Mouse (Mus musculus) adrenal gland, postnatal 36 days (tissue): ENCODE measurements around the gene Gm16181. TPM values are rescaled to one million over a fixed set of nuclear protein-coding genes. Genes with fewer than 3 reads are reported as not detected.

Experiments
- DNase-seq, 2 experiments: peaks; one replicate each; pipeline ENCODE4 v3.0.0; 2021; ENCODE audit warnings: mixed read lengths in 1 of 2
- total RNA-seq, 2 experiments: library from RNA; stranded (reverse); gene quantifications; 2 replicates each; pipeline ENCODE4 v1.2.3; 2021

Gene Gm16181
- total RNA-seq, 2 experiments from 2014 or later: not detected

GRCm38 (mm10) chr17:35195631-35196320, 24.9 kb upstream of the Gm16181 start:
- peak; percentile 88 to 92 for DNase-seq

- no peak for DNase-seq
These were observed 24.4 kb upstream of the Gm16181 start for GRCm38 (mm10) chr17:35196321-35196641.

- no peak for DNase-seq
These were observed 23.5 kb upstream of the Gm16181 start for GRCm38 (mm10) chr17:35197126-35197525.

GRCm38 (mm10) chr17:35198029-35198428, 22.6 kb upstream of the Gm16181 start:
- no peak for DNase-seq

GRCm38 (mm10) chr17:35198946-35199345, 21.7 kb upstream of the Gm16181 start:
- DNase-seq: no peak

GRCm38 (mm10) chr17:35200398-35200797, 20.2 kb upstream of the Gm16181 start:
- DNase-seq: no peak

- DNase-seq: no peak
These were observed 19.5 kb upstream of the Gm16181 start for GRCm38 (mm10) chr17:35201128-35201527.

- peak; percentile 51 to 69 for DNase-seq
These were observed 18.8 kb upstream of the Gm16181 start, which contains the start of gene Tnf for GRCm38 (mm10) chr17:35201787-35202186. Gene Tnf, minus strand, starts transcription at chr17:35202007.

GRCm38 (mm10) chr17:35202442-35202841, 18.2 kb upstream of the Gm16181 start:
- DNase-seq: no peak

GRCm38 (mm10) chr17:35204494-35205379, 15.9 kb upstream of the Gm16181 start, which contains the start of gene Lta:
Gene Lta, minus strand, starts transcription at chr17:35205351.
- DNase-seq: no peak

- DNase-seq: no peak
These were observed 15.3 kb upstream of the Gm16181 start for GRCm38 (mm10) chr17:35205380-35205769.

- no peak for DNase-seq
These were observed 10.7 kb upstream of the Gm16181 start for GRCm38 (mm10) chr17:35209785-35210535.

- no peak for DNase-seq
These were observed 10.0 kb upstream of the Gm16181 start for GRCm38 (mm10) chr17:35210593-35210992.

GRCm38 (mm10) chr17:35213071-35213470, 7.6 kb upstream of the Gm16181 start:
- DNase-seq: no peak

GRCm38 (mm10) chr17:35218516-35219193, 2.0 kb upstream of the Gm16181 start:
- DNase-seq: peak; percentile 48 to 62

GRCm38 (mm10) chr17:35219601-35220041, 1.0 kb upstream of the Gm16181 start:
- DNase-seq: no peak

GRCm38 (mm10) chr17:35222299-35222698, 1.7 kb downstream of the Gm16181 start:
- no peak for DNase-seq

GRCm38 (mm10) chr17:35224641-35225040, 4.0 kb downstream of the Gm16181 start:
- DNase-seq: no peak

- DNase-seq: no peak
These were observed 4.8 kb downstream of the Gm16181 start for GRCm38 (mm10) chr17:35225456-35225855.

GRCm38 (mm10) chr17:35226561-35227046, 6.0 kb downstream of the Gm16181 start:
- no peak for DNase-seq

GRCm38 (mm10) chr17:35231022-35231421, 10.4 kb downstream of the Gm16181 start:
- peak in 1 of 2 experiments; percentile 44 for DNase-seq

- peak; percentile 87 to 89 for DNase-seq
These were observed 11.4 kb downstream of the Gm16181 start for GRCm38 (mm10) chr17:35232043-35232442.
